Mouse (Mus musculus): ENCODE data around the gene Rpgrip1l.

Gene Rpgrip1l

GRCm38 (mm10) chr8:91209658-91210057 is 103.4 kb downstream of the Rpgrip1l start:
- DNase-seq (ENCODE audit: low read depth, low spot score): no peak

GRCm38 (mm10) chr8:91207676-91208075 is 105.4 kb downstream of the Rpgrip1l start:
- no peak for DNase-seq (ENCODE audit: low read depth, low spot score)

GRCm38 (mm10) chr8:91205897-91206296 is 107.2 kb downstream of the Rpgrip1l start:
- no peak for DNase-seq (ENCODE audit: low read depth, low spot score)

GRCm38 (mm10) chr8:91201184-91201583 is 111.9 kb downstream of the Rpgrip1l start:
- DNase-seq (ENCODE audit: low read depth, low spot score): no peak

GRCm38 (mm10) chr8:91199876-91200275 is 113.2 kb downstream of the Rpgrip1l start, which contains the start of gene Aktip:
Gene Aktip (minus strand): TSS chr8:91199976.
- DNase-seq (ENCODE audit: low read depth, low spot score): no peak

- no peak for DNase-seq (ENCODE audit: low read depth, low spot score)
Observed at GRCm38 (mm10) chr8:91198036-91198435, 115.0 kb downstream of the Rpgrip1l start.

- no peak for DNase-seq (ENCODE audit: low read depth, low spot score)
Observed at GRCm38 (mm10) chr8:91197233-91197632, 115.8 kb downstream of the Rpgrip1l start.

- DNase-seq (ENCODE audit: low read depth, low spot score): no peak
Observed at GRCm38 (mm10) chr8:91196661-91197060, 116.4 kb downstream of the Rpgrip1l start.

GRCm38 (mm10) chr8:91194081-91194480 is 119.0 kb downstream of the Rpgrip1l start:
- DNase-seq (ENCODE audit: low read depth, low spot score): no peak

- DNase-seq (ENCODE audit: low read depth, low spot score): no peak
Observed at GRCm38 (mm10) chr8:91192941-91193340, 120.1 kb downstream of the Rpgrip1l start.

GRCm38 (mm10) chr8:91190816-91191340 is 122.2 kb downstream of the Rpgrip1l start:
- DNase-seq (ENCODE audit: low read depth, low spot score): peak; percentile 47

- no peak for DNase-seq (ENCODE audit: low read depth, low spot score)
Observed at GRCm38 (mm10) chr8:91188152-91188551, 124.9 kb downstream of the Rpgrip1l start.

GRCm38 (mm10) chr8:91186372-91186771 is 126.7 kb downstream of the Rpgrip1l start:
- DNase-seq (ENCODE audit: low read depth, low spot score): no peak

- no peak for DNase-seq (ENCODE audit: low read depth, low spot score)
Observed at GRCm38 (mm10) chr8:91177708-91178107, 135.4 kb downstream of the Rpgrip1l start.

GRCm38 (mm10) chr8:91176176-91176575 is 136.9 kb downstream of the Rpgrip1l start:
- no peak for DNase-seq (ENCODE audit: low read depth, low spot score)

GRCm38 (mm10) chr8:91171605-91172004 is 141.5 kb downstream of the Rpgrip1l start:
- no peak for DNase-seq (ENCODE audit: low read depth, low spot score)

GRCm38 (mm10) chr8:91170914-91171313 is 142.1 kb downstream of the Rpgrip1l start:
- no peak for DNase-seq (ENCODE audit: low read depth, low spot score)

- DNase-seq (ENCODE audit: low read depth, low spot score): no peak
Observed at GRCm38 (mm10) chr8:91170152-91170551, 142.9 kb downstream of the Rpgrip1l start.
